Mouse (Mus musculus): Measurements from ENCODE around the gene Gm3424. TPM values are rescaled to one million over a fixed set of nuclear protein-coding genes. Genes with fewer than 3 reads are reported as not detected.

The Gm3424 gene
- polyA plus RNA-seq (2012; ENCODE audit: low replicate concordance): not detected in 2 replicates

GRCm38 (mm10) chr14:5830229-5830628 lies at the start of gene Gm3424:
Gm3424 (minus strand) TSS chr14:5830329.

GRCm38 (mm10) chr14:5807882-5808281 lies 22.2 kb downstream of the Gm3424 start, which contains the start of gene Gm3383:
Gm3383 (minus strand) TSS chr14:5807982.

Other genes with a start within 250 kb of the Gm3424 start
- gene Gm8265, start 197.3 kb downstream of the Gm3424 start, polyA plus RNA-seq (2012; ENCODE audit: low replicate concordance): not detected in 2 replicates
- not detected in 2 replicates for gene Gm9603, start 142.9 kb downstream of the Gm3424 start, polyA plus RNA-seq (2012; ENCODE audit: low replicate concordance)
- gene Gm3373, start 88.8 kb downstream of the Gm3424 start, polyA plus RNA-seq (2012; ENCODE audit: low replicate concordance): 0.31 TPM in 1 of 2 replicates, not detected in the other
- gene Gm3383, start 22.3 kb downstream of the Gm3424 start, polyA plus RNA-seq (2012; ENCODE audit: low replicate concordance): 0.06 TPM in 1 of 2 replicates, not detected in the other
- not detected in 2 replicates for gene Gm8237, start 50.1 kb upstream of the Gm3424 start, polyA plus RNA-seq (2012; ENCODE audit: low replicate concordance)
- gene Gm3248, start 131.4 kb upstream of the Gm3424 start, polyA plus RNA-seq (2012; ENCODE audit: low replicate concordance): not detected in 2 replicates
- gene Gm3453, start 148.8 kb upstream of the Gm3424 start, polyA plus RNA-seq (2012; ENCODE audit: low replicate concordance): not detected in 2 replicates
- gene Gm6337, start 227.9 kb upstream of the Gm3424 start, polyA plus RNA-seq (2012; ENCODE audit: low replicate concordance): not detected in 2 replicates

All from hematopoietic multipotent progenitor cell, adult 10-12 weeks (in vitro differentiated cells).